Mouse (Mus musculus) adrenal gland (tissue): ENCODE results near the gene Borcs8.

Source experiments
- intact Hi-C: fragments of 180-260 bp; cut with DNase I; formaldehyde crosslinking; loops from one replicate; pipeline ENCODE4 v1.15.1; 2025
- long read RNA-seq, 2 experiments: library from polyadenylated mRNA; unstranded; transcript quantifications; one replicate each; pipeline ENCODE4 v2.0.0; 2020; ENCODE audit warnings: borderline replicate concordance in 1 of 2; ENCODE audit not compliant: insufficient replicate concordance in 1 of 2

The Borcs8 gene
- long read RNA-seq, experiment 1, transcript Borcs8-201 (6 exons, 810 nt), result major isoform, 28 of 42 reads
- long read RNA-seq, experiment 1, transcript Borcs8-204 (4 exons, 756 nt), result minor isoform, 5 of 42 reads
- long read RNA-seq, experiment 1, transcript Borcs8-203 (5 exons, 864 nt), result minor isoform, 7 of 42 reads
- long read RNA-seq, experiment 1, partial matches to known transcripts, result 1 of 42 reads
- long read RNA-seq, experiment 1, other reads (novel, unspliced or antisense), result 0 of 42 reads
- long read RNA-seq, experiment 2, transcript Borcs8-201 (6 exons, 810 nt), result major isoform, 24 of 44 reads
- long read RNA-seq, experiment 2, transcript Borcs8-204 (4 exons, 756 nt), result minor isoform, 9 of 44 reads
- long read RNA-seq, experiment 2, partial matches to known transcripts, result 1 of 44 reads
- long read RNA-seq, experiment 2, other reads (novel, unspliced or antisense), result 7 of 44 reads

- intact Hi-C loops, result no loop called here
These were observed at the start of gene Borcs8, which contains the start of the genes Rfxank and Mef2b for GRCm38 (mm10) chr8:70139026-70139857. Gene Borcs8 (plus strand): TSS chr8:70139499. Gene Rfxank (minus strand): TSS chr8:70139154. Gene Mef2b (plus strand): TSS chr8:70139711.

GRCm38 (mm10) chr8:70092786-70093185, 46.5 kb upstream of the Borcs8 start:
- intact Hi-C loops, result no loop called here

- intact Hi-C loops, result no loop called here
These were observed 40.0 kb upstream of the Borcs8 start for GRCm38 (mm10) chr8:70099276-70099675.

GRCm38 (mm10) chr8:70100241-70100640, 39.1 kb upstream of the Borcs8 start:
- intact Hi-C loops, result no loop called here

- intact Hi-C loops, result no loop called here
These were observed 34.8 kb upstream of the Borcs8 start for GRCm38 (mm10) chr8:70104506-70104905.

GRCm38 (mm10) chr8:70104922-70105321, 34.4 kb upstream of the Borcs8 start:
- intact Hi-C loops, result loop anchor here (5.0 kb wide), 1 partner anchor 62 kb away; no protein-coding TSS in a partner anchor

- intact Hi-C loops, result no loop called here
These were observed 28.8 kb upstream of the Borcs8 start for GRCm38 (mm10) chr8:70110451-70110850.

- intact Hi-C loops, result no loop called here
These were observed 28.0 kb upstream of the Borcs8 start for GRCm38 (mm10) chr8:70111192-70111795.

GRCm38 (mm10) chr8:70112401-70113016, 26.8 kb upstream of the Borcs8 start:
- intact Hi-C loops, result no loop called here

- intact Hi-C loops, result no loop called here
These were observed 24.8 kb upstream of the Borcs8 start for GRCm38 (mm10) chr8:70114488-70114887.

GRCm38 (mm10) chr8:70114892-70115291, 24.4 kb upstream of the Borcs8 start:
- intact Hi-C loops, result no loop called here

- intact Hi-C loops, result no loop called here
These were observed 21.7 kb upstream of the Borcs8 start for GRCm38 (mm10) chr8:70117611-70118010.

- intact Hi-C loops, result no loop called here
These were observed 20.3 kb upstream of the Borcs8 start for GRCm38 (mm10) chr8:70118726-70119700.

GRCm38 (mm10) chr8:70120667-70121066, 18.6 kb upstream of the Borcs8 start, which contains the start of gene Ncan:
Gene Ncan (minus strand): TSS chr8:70120873.
- intact Hi-C loops, result no loop called here

- intact Hi-C loops, result no loop called here
These were observed 16.4 kb upstream of the Borcs8 start for GRCm38 (mm10) chr8:70122863-70123262.

GRCm38 (mm10) chr8:70124992-70125391, 14.3 kb upstream of the Borcs8 start:
- intact Hi-C loops, result no loop called here

- intact Hi-C loops, result no loop called here
These were observed 10.9 kb upstream of the Borcs8 start for GRCm38 (mm10) chr8:70128435-70128834.

- intact Hi-C loops, result no loop called here
These were observed 9.9 kb upstream of the Borcs8 start for GRCm38 (mm10) chr8:70129309-70129952.

GRCm38 (mm10) chr8:70130066-70130465, 9.2 kb upstream of the Borcs8 start:
- intact Hi-C loops, result no loop called here
